Mouse (Mus musculus): ENCODE measurements around the gene Iqsec1.

DNA sequence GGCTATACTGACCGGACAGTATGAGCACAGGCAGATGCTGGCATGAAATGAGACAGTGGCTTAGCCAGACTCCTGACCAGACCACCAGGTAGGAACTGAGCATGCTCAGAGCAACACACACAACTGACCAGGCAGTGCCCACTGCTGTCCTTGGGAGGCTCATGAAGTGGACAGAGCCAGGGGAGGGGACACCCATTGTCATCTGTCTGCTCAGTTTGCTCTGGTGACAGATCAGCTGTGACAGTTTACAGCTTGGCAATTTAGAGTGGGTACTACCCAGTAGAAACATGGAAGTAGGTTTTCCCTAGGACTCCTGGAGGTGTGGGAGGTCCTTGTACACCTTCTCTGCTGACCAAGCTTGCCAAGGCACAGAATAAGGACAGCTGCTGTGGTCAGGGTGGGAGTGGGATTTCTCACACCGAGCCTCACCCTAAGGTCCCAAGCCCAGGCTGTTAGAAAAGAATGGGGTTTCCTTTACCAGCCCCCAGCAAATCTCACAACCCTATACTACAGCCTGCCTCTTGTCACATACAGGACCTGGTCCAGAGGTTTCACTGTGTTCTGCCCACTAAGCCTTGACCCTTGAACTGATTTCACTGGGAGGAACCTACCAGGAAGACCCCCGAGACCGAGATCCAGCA, 253.0 kb downstream of the Iqsec1 start:
- TF ChIP-seq CTCF (conservative IDR thresholded peaks at IDR 0.05 in 1 of 2, IDR thresholded peaks at IDR 0.05 in 1 of 2; ENCODE audit: low read depth in 2 of 2, low read length in 2 of 2) (no peak), CHD2 (IDR thresholded peaks at IDR 0.05; ENCODE audit: low read length) (no peak), POLR2A (IDR thresholded peaks at IDR 0.05; ENCODE audit: low read depth, low read length) (no peak), POLR2AphosphoS2 (IDR thresholded peaks at IDR 0.05; ENCODE audit: low read depth, low read length) (no peak), RCOR1 (conservative IDR thresholded peaks at IDR 0.05; ENCODE audit: low read depth, low read length) (no peak)
